Mouse (Mus musculus) MEL (cell line): ENCODE measurements around the gene Maml3. TPM values are rescaled to one million over a fixed set of nuclear protein-coding genes. Genes with fewer than 3 reads are reported as not detected.

ENCODE experiments used
- DNase-seq: peaks from one replicate; pipeline ENCODE4 v3.0.0; 2011; ENCODE audit warnings: low read depth, low spot score
- H3K27ac ChIP-seq: 2 replicates; pipeline ENCODE4 v1.5.1; 2012; ENCODE audit warnings: low read depth, mild to moderate bottlenecking, control low read depth, low read length, moderate library complexity; ENCODE audit not compliant: control insufficient read depth
- H3K27me3 ChIP-seq, 2 experiments: fragments of 150-350 bp in 1 of 2; sonication (generic) in 1 of 2; 2 replicates each; pipeline ENCODE4 v1.6.1; 2012; ENCODE audit warnings: low read length in 2 of 2, mild to moderate bottlenecking in 2 of 2, improper control_type of control experiment in 1 of 2, moderate library complexity in 1 of 2; ENCODE audit not compliant: insufficient read depth in 2 of 2, control insufficient read depth in 1 of 2
- H3K36me3 ChIP-seq, 2 experiments: 2 replicates each; pipeline ENCODE4 v1.6.1; 2012 to 2014; ENCODE audit warnings: low read length in 2 of 2, improper control_type of control experiment in 1 of 2, inconsistent platforms in 1 of 2, mild to moderate bottlenecking in 1 of 2; ENCODE audit not compliant: insufficient read depth in 2 of 2, control insufficient read depth in 1 of 2
- H3K4me1 ChIP-seq, 2 experiments: fragments of 150-350 bp in 1 of 2; sonication (generic) in 1 of 2; 2 replicates each; pipeline ENCODE4 v1.6.1; 2012; ENCODE audit warnings: low read length in 2 of 2, improper control_type of control experiment in 1 of 2, mild to moderate bottlenecking in 1 of 2; ENCODE audit not compliant: insufficient read depth in 2 of 2, control insufficient read depth in 1 of 2
- H3K4me3 ChIP-seq, 2 experiments: fragments of 150-350 bp in 1 of 2; sonication (generic) in 1 of 2; 2 replicates each; pipeline ENCODE4 v1.5.1; 2012; ENCODE audit warnings: low read depth in 2 of 2, low read length in 2 of 2, mild to moderate bottlenecking in 2 of 2, moderate library complexity in 2 of 2, control low read depth in 1 of 2, improper control_type of control experiment in 1 of 2; ENCODE audit not compliant: control insufficient read depth in 1 of 2, insufficient read depth in 1 of 2
- H3K79me2 ChIP-seq: 2 replicates; pipeline ENCODE4 v1.6.1; 2012; ENCODE audit warnings: mild to moderate bottlenecking, low read length, moderate library complexity; ENCODE audit not compliant: control insufficient read depth, poor library complexity, insufficient read depth
- H3K9ac ChIP-seq: 2 replicates; pipeline ENCODE4 v1.6.1; 2012; ENCODE audit warnings: low read depth, mild to moderate bottlenecking, control low read depth, low read length, moderate library complexity; ENCODE audit not compliant: control insufficient read depth, poor library complexity, severe bottlenecking
- H3K9me3 ChIP-seq: fragments of 150-350 bp; sonication (generic); replicated peaks from 2 replicates; pipeline ENCODE4 v1.6.1; 2012; ENCODE audit warnings: mild to moderate bottlenecking, low read length, improper control_type of control experiment, moderate library complexity; ENCODE audit not compliant: insufficient read depth
- CHD2 ChIP-seq: IDR thresholded peaks from 2 replicates; pipeline ENCODE4 v1.6.1; 2011; ENCODE audit warnings: low read length, improper control_type of control experiment
- CTCF ChIP-seq, 3 experiments: IDR thresholded peaks in 2 of 3; conservative IDR thresholded peaks in 1 of 3; 2 replicates each; pipeline ENCODE4 v1.5.1; 2011 to 2012; ENCODE audit warnings: low read length in 3 of 3, low read depth in 2 of 3, mild to moderate bottlenecking in 2 of 3, improper control_type of control experiment in 1 of 3, inconsistent platforms in 1 of 3, mixed read lengths in 1 of 3, moderate library complexity in 1 of 3; ENCODE audit not compliant: control insufficient read depth in 1 of 3, insufficient read depth in 1 of 3, poor library complexity in 1 of 3, severe bottlenecking in 1 of 3
- ELF1 ChIP-seq: IDR thresholded peaks from 2 replicates; pipeline ENCODE4 v1.6.1; 2014; ENCODE audit warnings: low read depth, mild to moderate bottlenecking, inconsistent platforms, low read length, improper control_type of control experiment, moderate library complexity
- GABPA ChIP-seq: IDR thresholded peaks from 2 replicates; pipeline ENCODE4 v1.6.1; 2012; ENCODE audit warnings: low read depth, mild to moderate bottlenecking, inconsistent platforms, low read length, improper control_type of control experiment, moderate library complexity
- HCFC1 ChIP-seq: IDR thresholded peaks from 2 replicates; pipeline ENCODE4 v1.6.1; 2012; ENCODE audit warnings: low read depth, mild to moderate bottlenecking, inconsistent platforms, low read length, improper control_type of control experiment, moderate library complexity
- MAZ ChIP-seq: IDR thresholded peaks from 2 replicates; pipeline ENCODE4 v1.6.1; 2012; ENCODE audit warnings: low read depth, mild to moderate bottlenecking, inconsistent platforms, low read length, improper control_type of control experiment
- MEF2A ChIP-seq: IDR thresholded peaks from 2 replicates; pipeline ENCODE4 v1.6.1; 2014; ENCODE audit warnings: low read depth, mild to moderate bottlenecking, inconsistent platforms, low read length, improper control_type of control experiment; ENCODE audit not compliant: poor library complexity, insufficient replicate concordance, severe bottlenecking; ENCODE audit errors: extremely low read depth
- MXI1 ChIP-seq: IDR thresholded peaks from 2 replicates; pipeline ENCODE4 v1.6.1; 2011; ENCODE audit warnings: mild to moderate bottlenecking, low read depth, low read length, improper control_type of control experiment
- MYB ChIP-seq: IDR thresholded peaks from 2 replicates; pipeline ENCODE4 v1.6.1; 2011; ENCODE audit warnings: mild to moderate bottlenecking, low read depth, low read length, improper control_type of control experiment
- NRF1 ChIP-seq: IDR thresholded peaks from 2 replicates; pipeline ENCODE4 v1.6.1; 2014; ENCODE audit warnings: low read depth, mild to moderate bottlenecking, inconsistent platforms, low read length, improper control_type of control experiment, moderate library complexity; ENCODE audit not compliant: poor library complexity, insufficient read depth, severe bottlenecking
- POLR2A ChIP-seq, 2 experiments: IDR thresholded peaks; 2 replicates each; pipeline ENCODE4 v1.6.1; 2011 to 2012; ENCODE audit warnings: low read length in 2 of 2, mild to moderate bottlenecking in 2 of 2, control low read depth in 1 of 2, improper control_type of control experiment in 1 of 2, low read depth in 1 of 2, moderate library complexity in 1 of 2; ENCODE audit not compliant: control insufficient read depth in 1 of 2, insufficient read depth in 1 of 2, poor library complexity in 1 of 2
- POLR2AphosphoS2 ChIP-seq: IDR thresholded peaks from 2 replicates; pipeline ENCODE4 v1.6.1; 2011; ENCODE audit warnings: low read length, improper control_type of control experiment
- RCOR1 ChIP-seq: IDR thresholded peaks from 2 replicates; pipeline ENCODE4 v1.6.1; 2012; ENCODE audit warnings: low read depth, mild to moderate bottlenecking, inconsistent platforms, low read length, improper control_type of control experiment
- SMC3 ChIP-seq: IDR thresholded peaks from 2 replicates; pipeline ENCODE4 v1.6.1; 2011; ENCODE audit warnings: low read depth, low read length, improper control_type of control experiment
- TAL1 ChIP-seq: IDR thresholded peaks from 2 replicates; pipeline ENCODE4 v1.6.1; 2012; ENCODE audit warnings: mild to moderate bottlenecking, inconsistent platforms, low read length, moderate library complexity, mixed read lengths
- TBP ChIP-seq: IDR thresholded peaks from 2 replicates; pipeline ENCODE4 v1.8.0; 2011; ENCODE audit warnings: low read depth, low read length, improper control_type of control experiment
- TCF12 ChIP-seq: IDR thresholded peaks from 2 replicates; pipeline ENCODE4 v1.6.1; 2014; ENCODE audit warnings: low read depth, mild to moderate bottlenecking, inconsistent platforms, low read length, improper control_type of control experiment, moderate library complexity
- UBTF ChIP-seq: IDR thresholded peaks from 2 replicates; pipeline ENCODE4 v1.6.1; 2012; ENCODE audit warnings: low read depth, mild to moderate bottlenecking, inconsistent platforms, low read length, improper control_type of control experiment, moderate library complexity, borderline replicate concordance; ENCODE audit not compliant: insufficient read depth
- USF2 ChIP-seq, 2 experiments: IDR thresholded peaks; 2 replicates each; pipeline ENCODE4 v1.6.1; 2011 to 2012; ENCODE audit warnings: improper control_type of control experiment in 2 of 2, low read length in 2 of 2, borderline replicate concordance in 1 of 2, inconsistent platforms in 1 of 2, low read depth in 1 of 2, mild to moderate bottlenecking in 1 of 2; ENCODE audit not compliant: insufficient read depth in 1 of 2
- ZC3H11A ChIP-seq: IDR thresholded peaks from 2 replicates; pipeline ENCODE4 v1.6.1; 2012; ENCODE audit warnings: low read depth, mild to moderate bottlenecking, inconsistent platforms, low read length, improper control_type of control experiment
- ZKSCAN1 ChIP-seq: IDR thresholded peaks from 2 replicates; pipeline ENCODE4 v1.6.1; 2012; ENCODE audit warnings: low read depth, mild to moderate bottlenecking, inconsistent platforms, low read length, improper control_type of control experiment, moderate library complexity
- ZMIZ1 ChIP-seq: IDR thresholded peaks from 2 replicates; pipeline ENCODE4 v1.6.1; 2012; ENCODE audit warnings: low read depth, mild to moderate bottlenecking, inconsistent platforms, low read length, improper control_type of control experiment, moderate library complexity
- polyA plus RNA-seq, 2 experiments: library from polyadenylated mRNA; stranded (reverse) in 1 of 2; unstranded in 1 of 2; fragments of >175 nt in 1 of 2; fragments of >200 nt in 1 of 2; gene quantifications; 2 replicates each; pipeline versions ENCODE4 v1.2.1 to v1.2.4; 2012; ENCODE audit warnings: low replicate concordance in 2 of 2, low read depth in 1 of 2; ENCODE audit not compliant: insufficient read length in 2 of 2, insufficient read depth in 1 of 2, missing spikeins in 1 of 2
- total RNA-seq: library from RNA; depleted of rRNA; stranded (reverse); fragments of 300-350 nt; gene quantifications from 2 replicates; pipeline ENCODE4 v1.2.3, GENCODE M21; 2012

Maml3 gene
- total and polyA plus RNA-seq, 3 experiments, result 2.0 to 4.1 TPM; not detected in 1

GRCm38 (mm10) chr3:52015556-52015955 is 89.3 kb downstream of the Maml3 start:
- H3K79me2 ChIP-seq, result no peaks in the 10 kb centered on the region
- no peak overlapping the region for H3K27ac ChIP-seq
- no peak overlapping the region for H3K9ac ChIP-seq
- H3K27me3 ChIP-seq, result no peaks in the 10 kb centered on the region
- no peaks in the 10 kb centered on the region for H3K9me3 ChIP-seq
- H3K4me1 ChIP-seq, result 0 out of 4 replicates have a peak, but pooled peaks cover 0 to 4% of the 10 kb centered on the region in 2 experiments
- H3K4me3 ChIP-seq, result no peak overlapping the region
- TF ChIP-seq ZKSCAN1, result no peak
- no peak for TF ChIP-seq MEF2A
- TF ChIP-seq HCFC1, result no peak
- no peak for TF ChIP-seq SMC3
- TF ChIP-seq CHD2, result no peak
- no peak for TF ChIP-seq MXI1
- TF ChIP-seq TCF12, result no peak
- TF ChIP-seq MAZ, result no peak
- no peak for TF ChIP-seq POLR2AphosphoS2
- no peak for TF ChIP-seq MYB
- no peak for TF ChIP-seq ZMIZ1
- TF ChIP-seq RCOR1, result no peak
- TF ChIP-seq GABPA, result no peak
- TF ChIP-seq, all 39 proteins: peak for 0
- H3K36me3 ChIP-seq, result no peaks in the 10 kb centered on the region
- DNase-seq, result no peak

GRCm38 (mm10) chr3:52011032-52011710 is 93.7 kb downstream of the Maml3 start:
- DNase-seq, result no peak
- H3K79me2 ChIP-seq, result no peaks in the 10 kb centered on the region
- H3K27me3 ChIP-seq, result no peaks in the 10 kb centered on the region
- TF ChIP-seq CTCF (IDR thresholded peaks at IDR 0.05 in 2 of 3, conservative IDR thresholded peaks at IDR 0.05 in 1 of 3; ENCODE audit: control insufficient read depth in 1 of 3, insufficient read depth in 1 of 3, low read depth in 2 of 3, low read length in 3 of 3, poor library complexity in 1 of 3, severe bottlenecking in 1 of 3), result no peak
- TF ChIP-seq ZC3H11A, result no peak
- no peak for TF ChIP-seq TBP
- TF ChIP-seq MAZ, result no peak
- TF ChIP-seq MEF2A, result no peak
- TF ChIP-seq UBTF, result no peak
- no peak for TF ChIP-seq TAL1
- no peak for TF ChIP-seq USF2 (IDR thresholded peaks at IDR 0.05; ENCODE audit: borderline replicate concordance in 1 of 2, insufficient read depth in 1 of 2, low read depth in 1 of 2, low read length in 2 of 2)
- no peak for TF ChIP-seq NRF1
- TF ChIP-seq TCF12, result no peak
- no peak for TF ChIP-seq ELF1
- no peak for TF ChIP-seq SMC3
- TF ChIP-seq POLR2A (IDR thresholded peaks at IDR 0.05; ENCODE audit: control insufficient read depth in 1 of 2, insufficient read depth in 1 of 2, low read depth in 1 of 2, low read length in 2 of 2, poor library complexity in 1 of 2), result no peak
- no peak for TF ChIP-seq MXI1
- H3K27ac ChIP-seq, result no peak overlapping the region
- H3K36me3 ChIP-seq, result peaks cover 0 to 3% of the 10 kb centered on the region in 2 experiments; a peak in 2 of 4 replicates
- no peak overlapping the region for H3K9ac ChIP-seq
- peaks cover 3 to 6% of the 10 kb centered on the region in 2 experiments for H3K4me1 ChIP-seq
- no peaks in the 10 kb centered on the region for H3K9me3 ChIP-seq
- H3K4me3 ChIP-seq, result no peak overlapping the region
